Mouse (Mus musculus): Measurements from ENCODE around the gene Ccdc65. TPM values are rescaled to one million over a fixed set of nuclear protein-coding genes. Genes with fewer than 3 reads are reported as not detected.
A peak's percentile ranks its signal among the peaks of the same experiment; 100 is the strongest.

The Ccdc65 gene
- polyA plus RNA-seq, 1 experiment: not detected

- no peak overlapping the region for H3K4me3 ChIP-seq (ENCODE audit: low read depth, low read length)
These were observed 34.3 kb upstream of the Ccdc65 start for GRCm38 (mm10) chr15:98673732-98674131.

GRCm38 (mm10) chr15:98674284-98674993, 33.6 kb upstream of the Ccdc65 start:
- Histone ChIP-seq H3K4me1 (ENCODE audit: control insufficient read depth, insufficient read depth, low read length) (no peaks in the 10 kb centered on the region), H3K27me3 (ENCODE audit: control insufficient read depth, insufficient read depth, low read length, poor library complexity, severe bottlenecking) (peaks cover 2% of the 10 kb centered on the region; the same call in 1 of the 2 replicates), H3K4me3 (ENCODE audit: low read depth, low read length) (no peak overlapping the region), H3K27ac (ENCODE audit: insufficient read depth, low read length) (no peak overlapping the region), H3K36me3 (ENCODE audit: control insufficient read depth, insufficient read depth, low read length, poor library complexity, severe bottlenecking) (no peaks in the 10 kb centered on the region), H3K9ac (ENCODE audit: low read depth, poor library complexity, severe bottlenecking) (no peak overlapping the region), H3K9me3 (replicated peaks; ENCODE audit: control insufficient read depth, insufficient read depth, low read length, poor library complexity, severe bottlenecking) (no peaks in the 10 kb centered on the region)
- no peak for TF ChIP-seq CTCF (IDR thresholded peaks at IDR 0.05; ENCODE audit: low read depth, low read length)

More at GRCm38 (mm10) chr15:98673732-98674131, 34.3 kb upstream of the Ccdc65 start:
- H3K4me1 ChIP-seq (ENCODE audit: control insufficient read depth, insufficient read depth, low read length): no peaks in the 10 kb centered on the region
- no peak overlapping the region for H3K27ac ChIP-seq (ENCODE audit: insufficient read depth, low read length)
- H3K9me3 ChIP-seq (replicated peaks; ENCODE audit: control insufficient read depth, insufficient read depth, low read length, poor library complexity, severe bottlenecking): no peaks in the 10 kb centered on the region
- H3K36me3 ChIP-seq (ENCODE audit: control insufficient read depth, insufficient read depth, low read length, poor library complexity, severe bottlenecking): no peaks in the 10 kb centered on the region
- no peak overlapping the region for H3K9ac ChIP-seq (ENCODE audit: low read depth, poor library complexity, severe bottlenecking)
- TF ChIP-seq POLR2A (IDR thresholded peaks at IDR 0.05; ENCODE audit: insufficient read depth, low read length) (no peak), CTCF (IDR thresholded peaks at IDR 0.05; ENCODE audit: low read depth, low read length) (no peak), EP300 (IDR thresholded peaks at IDR 0.05; ENCODE audit: insufficient read depth, low read depth, low read length) (no peak)
- peaks cover 2% of the 10 kb centered on the region; the same call in 1 of the 2 replicates for H3K27me3 ChIP-seq (ENCODE audit: control insufficient read depth, insufficient read depth, low read length, poor library complexity, severe bottlenecking)

- no peak overlapping the region for H3K27ac ChIP-seq (ENCODE audit: insufficient read depth, low read length)
- H3K9me3 ChIP-seq (replicated peaks; ENCODE audit: control insufficient read depth, insufficient read depth, low read length, poor library complexity, severe bottlenecking): no peaks in the 10 kb centered on the region
- no peak overlapping the region for H3K9ac ChIP-seq (ENCODE audit: low read depth, poor library complexity, severe bottlenecking)
- H3K27me3 ChIP-seq (ENCODE audit: control insufficient read depth, insufficient read depth, low read length, poor library complexity, severe bottlenecking): peaks cover 2% of the 10 kb centered on the region; the same call in 1 of the 2 replicates
- TF ChIP-seq POLR2A (IDR thresholded peaks at IDR 0.05; ENCODE audit: insufficient read depth, low read length) (no peak), CTCF (IDR thresholded peaks at IDR 0.05; ENCODE audit: low read depth, low read length) (no peak), EP300 (IDR thresholded peaks at IDR 0.05; ENCODE audit: insufficient read depth, low read depth, low read length) (no peak)
- H3K4me1 ChIP-seq (ENCODE audit: control insufficient read depth, insufficient read depth, low read length): no peaks in the 10 kb centered on the region
- no peaks in the 10 kb centered on the region for H3K36me3 ChIP-seq (ENCODE audit: control insufficient read depth, insufficient read depth, low read length, poor library complexity, severe bottlenecking)
- H3K4me3 ChIP-seq (ENCODE audit: low read depth, low read length): no peak overlapping the region
These were observed 32.9 kb upstream of the Ccdc65 start for GRCm38 (mm10) chr15:98674994-98675545.

- Histone ChIP-seq H3K27ac (ENCODE audit: insufficient read depth, low read length) (no peak overlapping the region), H3K9me3 (replicated peaks; ENCODE audit: control insufficient read depth, insufficient read depth, low read length, poor library complexity, severe bottlenecking) (no peaks in the 10 kb centered on the region), H3K36me3 (ENCODE audit: control insufficient read depth, insufficient read depth, low read length, poor library complexity, severe bottlenecking) (no peaks in the 10 kb centered on the region), H3K4me1 (ENCODE audit: control insufficient read depth, insufficient read depth, low read length) (no peaks in the 10 kb centered on the region), H3K27me3 (ENCODE audit: control insufficient read depth, insufficient read depth, low read length, poor library complexity, severe bottlenecking) (peaks cover 2% of the 10 kb centered on the region; the same call in 1 of the 2 replicates), H3K9ac (ENCODE audit: low read depth, poor library complexity, severe bottlenecking) (no peak overlapping the region), H3K4me3 (ENCODE audit: low read depth, low read length) (no peak overlapping the region)
- TF ChIP-seq CTCF (IDR thresholded peaks at IDR 0.05; ENCODE audit: low read depth, low read length) (no peak), POLR2A (IDR thresholded peaks at IDR 0.05; ENCODE audit: insufficient read depth, low read length) (no peak), EP300 (IDR thresholded peaks at IDR 0.05; ENCODE audit: insufficient read depth, low read depth, low read length) (no peak)
These were observed 32.3 kb upstream of the Ccdc65 start for GRCm38 (mm10) chr15:98675634-98676250.

GRCm38 (mm10) chr15:98676471-98676870, 31.5 kb upstream of the Ccdc65 start:
- H3K27ac ChIP-seq (ENCODE audit: insufficient read depth, low read length): no peak overlapping the region
- TF ChIP-seq POLR2A (IDR thresholded peaks at IDR 0.05; ENCODE audit: insufficient read depth, low read length): no peak
- TF ChIP-seq EP300 (IDR thresholded peaks at IDR 0.05; ENCODE audit: insufficient read depth, low read depth, low read length): no peak
- no peak for TF ChIP-seq CTCF (IDR thresholded peaks at IDR 0.05; ENCODE audit: low read depth, low read length)
- no peaks in the 10 kb centered on the region for H3K9me3 ChIP-seq (replicated peaks; ENCODE audit: control insufficient read depth, insufficient read depth, low read length, poor library complexity, severe bottlenecking)
- H3K27me3 ChIP-seq (ENCODE audit: control insufficient read depth, insufficient read depth, low read length, poor library complexity, severe bottlenecking): peaks cover 2% of the 10 kb centered on the region; the same call in 1 of the 2 replicates
- H3K4me1 ChIP-seq (ENCODE audit: control insufficient read depth, insufficient read depth, low read length): no peaks in the 10 kb centered on the region
- H3K9ac ChIP-seq (ENCODE audit: low read depth, poor library complexity, severe bottlenecking): 0 out of 2 replicates have a peak overlapping the region, but pooled peaks have one; percentile 6
- H3K36me3 ChIP-seq (ENCODE audit: control insufficient read depth, insufficient read depth, low read length, poor library complexity, severe bottlenecking): no peaks in the 10 kb centered on the region
- no peak overlapping the region for H3K4me3 ChIP-seq (ENCODE audit: low read depth, low read length)

Measured in ES-Bruce4 (cell line).